1 mouse cellular context compared by ENCODE assay signal in genomic region chr7:19157160-19157800, GRCm38 (mm10).
A peak's percentile ranks its signal among the peaks of the same experiment; 100 is the strongest.
TF ChIP-seq lines count a peak whose summit lies in the region.

No protein-coding gene starts in this region.

TF ChIP-seq in CH12.LX, 34 proteins besides CTCF, POLR2A, EP300 and RAD21 (continued from another document):
- TF ChIP-seq RCOR1 (conservative IDR thresholded peaks at IDR 0.05; ENCODE audit: low read depth, low read length) (no peak), ZC3H11A (IDR thresholded peaks at IDR 0.05; ENCODE audit: low read depth, low read length) (peak; percentile 37), USF2 (conservative IDR thresholded peaks at IDR 0.05; ENCODE audit: low read depth, low read length) (no peak), GABPA (IDR thresholded peaks at IDR 0.05; ENCODE audit: insufficient replicate concordance, low read depth, low read length) (no peak), JUND (conservative IDR thresholded peaks at IDR 0.05; ENCODE audit: low read depth, low read length) (peak; percentile 88), POLR2AphosphoS2 (IDR thresholded peaks at IDR 0.05; ENCODE audit: low read depth, low read length) (no peak; the same call in 1 of the 2 replicates), NELFE (IDR thresholded peaks at IDR 0.05; ENCODE audit: low read depth, low read length) (peak; percentile 67; the same call in 1 of the 2 replicates), MEF2A (IDR thresholded peaks at IDR 0.05; ENCODE audit: borderline replicate concordance, low read depth, low read length) (peak; percentile 66), SIN3A (IDR thresholded peaks at IDR 0.05; ENCODE audit: low read length) (peak; percentile 57; the same call in 1 of the 2 replicates), ETS1 (conservative IDR thresholded peaks at IDR 0.05; ENCODE audit: low read depth, low read length) (no peak; the same call in 1 of the 2 replicates), CHD2 (IDR thresholded peaks at IDR 0.05; ENCODE audit: low read length) (0 out of 2 replicates have a peak, but pooled peaks have one; percentile 32), PAX5 (IDR thresholded peaks at IDR 0.05; ENCODE audit: low read length) (no peak), ZMIZ1 (IDR thresholded peaks at IDR 0.05; ENCODE audit: low read depth, low read length) (no peak), CHD1 (IDR thresholded peaks at IDR 0.05; ENCODE audit: low read depth, low read length) (no peak)
TF ChIP-seq in CH12.LX: peak in this region for 16.
